Mouse (Mus musculus) ES-E14 (cell line): Measurements from ENCODE around the gene Dlgap4. TPM values are rescaled to one million over a fixed set of nuclear protein-coding genes. Genes with fewer than 3 reads are reported as not detected.

Source experiments
- DNase-seq: peaks from one replicate; pipeline ENCODE4 v3.0.0-alpha.2; 2013; ENCODE audit warnings: low read depth, low spot score
- H3K27ac ChIP-seq: 2 replicates; pipeline ENCODE4 v1.5.1; 2012; ENCODE audit warnings: low read depth, mild to moderate bottlenecking, low read length, moderate library complexity, mixed read lengths; ENCODE audit not compliant: poor library complexity, insufficient read depth, severe bottlenecking
- H3K36me3 ChIP-seq: 2 replicates; pipeline ENCODE4 v1.6.1; 2012; ENCODE audit warnings: mild to moderate bottlenecking, low read length, moderate library complexity, mixed read lengths; ENCODE audit not compliant: control insufficient read depth, poor library complexity, insufficient read depth, severe bottlenecking
- H3K4me1 ChIP-seq, 2 experiments: fragments of 150-350 bp in 1 of 2; sonication (generic) in 1 of 2; 2 replicates each; pipeline ENCODE4 v1.6.1; 2012; ENCODE audit warnings: low read length in 2 of 2, mild to moderate bottlenecking in 1 of 2, mixed read lengths in 1 of 2; ENCODE audit not compliant: control insufficient read depth in 2 of 2, insufficient read depth in 2 of 2, poor library complexity in 1 of 2
- H3K4me3 ChIP-seq, 2 experiments: fragments of 150-350 bp in 1 of 2; sonication (generic) in 1 of 2; 2 replicates each; pipeline ENCODE4 v1.5.1; 2012; ENCODE audit warnings: low read length in 2 of 2, low read depth in 1 of 2, mild to moderate bottlenecking in 1 of 2, mixed read lengths in 1 of 2; ENCODE audit not compliant: insufficient read depth in 1 of 2, poor library complexity in 1 of 2, severe bottlenecking in 1 of 2
- H3K9ac ChIP-seq: 2 replicates; pipeline ENCODE4 v1.6.1; 2012; ENCODE audit warnings: low read depth, mild to moderate bottlenecking, low read length, mixed read lengths; ENCODE audit not compliant: poor library complexity, insufficient read depth, severe bottlenecking
- H3K9me3 ChIP-seq: fragments of 150-350 bp; sonication (generic); 2 replicates; pipeline ENCODE4 v1.6.1; 2012; ENCODE audit warnings: low read depth, mild to moderate bottlenecking, low read length; ENCODE audit not compliant: control insufficient read depth, insufficient read depth
- CHD2 ChIP-seq: IDR thresholded peaks from 2 replicates; pipeline ENCODE4 v1.6.1; 2014; ENCODE audit warnings: mild to moderate bottlenecking, low read depth, low read length, inconsistent platforms
- HCFC1 ChIP-seq: IDR thresholded peaks from 2 replicates; pipeline ENCODE4 v1.6.1; 2012; ENCODE audit warnings: low read length, inconsistent platforms, borderline replicate concordance; ENCODE audit not compliant: insufficient read depth
- MAFK ChIP-seq: IDR thresholded peaks from 2 replicates; pipeline ENCODE4 v1.6.1; 2014; ENCODE audit warnings: mild to moderate bottlenecking, low read depth, low read length, inconsistent platforms; ENCODE audit not compliant: insufficient read depth
- ZC3H11A ChIP-seq: IDR thresholded peaks from 2 replicates; pipeline ENCODE4 v1.6.1; 2012; ENCODE audit warnings: low read depth, mild to moderate bottlenecking, inconsistent platforms, low read length, borderline replicate concordance
- ZNF384 ChIP-seq: IDR thresholded peaks from 2 replicates; pipeline ENCODE4 v1.6.1; 2012; ENCODE audit warnings: low read depth, low read length, inconsistent platforms
- in situ Hi-C, 2 experiments: fragments of 600-800 bp; cut with MboI; formaldehyde crosslinking; loops; one replicate each; pipeline ENCODE4 v1.15.1; 2025; ENCODE audit warnings: low sequenced_read_pairs in 2 of 2, inconsistent platforms in 1 of 2; ENCODE audit not compliant: unreplicated experiment in 2 of 2
- total RNA-seq: library from RNA; depleted of rRNA; stranded (reverse); fragments of 300-350 nt; gene quantifications from 2 replicates; pipeline ENCODE4 v1.2.3, GENCODE M21; 2012

The Dlgap4 gene
- total RNA-seq, 1 experiment = 28.8 TPM

- Histone ChIP-seq H3K9me3 (no peaks in the 10 kb centered on the region), H3K36me3 (no peaks in the 10 kb centered on the region), H3K9ac (no peak overlapping the region), H3K4me3 (no peak overlapping the region), H3K27ac (no peak overlapping the region), H3K4me1 (peaks cover 0 to 14% of the 10 kb centered on the region in 2 experiments; a peak in 1 of 4 replicates)
- TF ChIP-seq MAFK (no peak), HCFC1 (no peak)
- in situ Hi-C loops = no loop called here
- no peak for DNase-seq
Observed at GRCm38 (mm10) chr2:156655626-156656025, 42.1 kb downstream of the Dlgap4 start.

GRCm38 (mm10) chr2:156657522-156657921 lies 44.0 kb downstream of the Dlgap4 start:
- in situ Hi-C loops = no loop called here
- H3K9me3 ChIP-seq = no peaks in the 10 kb centered on the region
- no peak overlapping the region for H3K4me3 ChIP-seq
- TF ChIP-seq HCFC1 (no peak), ZC3H11A (no peak)
- no peaks in the 10 kb centered on the region for H3K36me3 ChIP-seq
- H3K4me1 ChIP-seq = peaks cover 0 to 14% of the 10 kb centered on the region in 2 experiments; a peak in 1 of 4 replicates
- no peak overlapping the region for H3K27ac ChIP-seq
- no peak overlapping the region for H3K9ac ChIP-seq
- no peak for DNase-seq

- in situ Hi-C loops = no loop called here
- DNase-seq = no peak
- no peaks in the 10 kb centered on the region for H3K9me3 ChIP-seq
- H3K36me3 ChIP-seq = no peaks in the 10 kb centered on the region
- H3K9ac ChIP-seq = no peak overlapping the region
- H3K4me3 ChIP-seq = no peak overlapping the region
- TF ChIP-seq ZC3H11A (no peak), HCFC1 (no peak), MAFK (no peak), CHD2 (no peak), ZNF384 (no peak)
- no peak overlapping the region for H3K27ac ChIP-seq
- H3K4me1 ChIP-seq = peaks cover 0 to 14% of the 10 kb centered on the region in 2 experiments; a peak in 1 of 4 replicates
Observed at GRCm38 (mm10) chr2:156658221-156658620, 44.7 kb downstream of the Dlgap4 start.

GRCm38 (mm10) chr2:156658751-156659150 lies 45.2 kb downstream of the Dlgap4 start:
- H3K9me3 ChIP-seq = no peaks in the 10 kb centered on the region
- no peak overlapping the region for H3K27ac ChIP-seq
- in situ Hi-C loops = no loop called here
- DNase-seq = no peak
- no peak overlapping the region for H3K9ac ChIP-seq
- no peak for TF ChIP-seq ZNF384
- TF ChIP-seq MAFK = no peak
- no peak for TF ChIP-seq HCFC1
- TF ChIP-seq ZC3H11A = no peak
- no peak for TF ChIP-seq CHD2
- H3K36me3 ChIP-seq = no peaks in the 10 kb centered on the region
- H3K4me3 ChIP-seq = no peak overlapping the region
- H3K4me1 ChIP-seq = peaks cover 0 to 14% of the 10 kb centered on the region in 2 experiments; a peak in 1 of 4 replicates

- H3K36me3 ChIP-seq = peaks cover 4% of the 10 kb centered on the region; the same call in 1 of the 2 replicates
- no peak for TF ChIP-seq ZNF384
- TF ChIP-seq MAFK = no peak
- no peak for TF ChIP-seq ZC3H11A
- no peak for TF ChIP-seq CHD2
- no peak for TF ChIP-seq HCFC1
- no peak overlapping the region for H3K9ac ChIP-seq
- H3K4me3 ChIP-seq = no peak overlapping the region
- H3K27ac ChIP-seq = no peak overlapping the region
- no peak for DNase-seq
- in situ Hi-C loops = no loop called here
- no peaks in the 10 kb centered on the region for H3K9me3 ChIP-seq
- peaks cover 0 to 16% of the 10 kb centered on the region in 2 experiments; a peak in 1 of 4 replicates for H3K4me1 ChIP-seq
Observed at GRCm38 (mm10) chr2:156659981-156660380, 46.5 kb downstream of the Dlgap4 start.
